Mouse (Mus musculus): ENCODE data around the gene Gna13.

- no peak for TF ChIP-seq GATA1 (IDR thresholded peaks at IDR 0.05; ENCODE audit: low read length)
- no peak for TF ChIP-seq TAL1 (IDR thresholded peaks at IDR 0.05; ENCODE audit: low read length)
Measured at GRCm38 (mm10) chr11:109361631-109362462, 784 bp upstream of the Gna13 start.
